Mouse (Mus musculus) MEL (cell line): ENCODE measurements around the gene Oaz2. TPM values are rescaled to one million over a fixed set of nuclear protein-coding genes. Genes with fewer than 3 reads are reported as not detected.

Experiments used
- DNase-seq: peaks from one replicate; pipeline ENCODE4 v3.0.0; 2011; ENCODE audit warnings: low read depth, low spot score
- H3K27ac ChIP-seq: 2 replicates; pipeline ENCODE4 v1.5.1; 2012; ENCODE audit warnings: low read depth, mild to moderate bottlenecking, control low read depth, low read length, moderate library complexity; ENCODE audit not compliant: control insufficient read depth
- H3K27me3 ChIP-seq, 2 experiments: fragments of 150-350 bp in 1 of 2; sonication (generic) in 1 of 2; 2 replicates each; pipeline ENCODE4 v1.6.1; 2012; ENCODE audit warnings: low read length in 2 of 2, mild to moderate bottlenecking in 2 of 2, improper control_type of control experiment in 1 of 2, moderate library complexity in 1 of 2; ENCODE audit not compliant: insufficient read depth in 2 of 2, control insufficient read depth in 1 of 2
- H3K36me3 ChIP-seq, 2 experiments: 2 replicates each; pipeline ENCODE4 v1.6.1; 2012 to 2014; ENCODE audit warnings: low read length in 2 of 2, improper control_type of control experiment in 1 of 2, inconsistent platforms in 1 of 2, mild to moderate bottlenecking in 1 of 2; ENCODE audit not compliant: insufficient read depth in 2 of 2, control insufficient read depth in 1 of 2
- H3K4me1 ChIP-seq, 2 experiments: fragments of 150-350 bp in 1 of 2; sonication (generic) in 1 of 2; 2 replicates each; pipeline ENCODE4 v1.6.1; 2012; ENCODE audit warnings: low read length in 2 of 2, improper control_type of control experiment in 1 of 2, mild to moderate bottlenecking in 1 of 2; ENCODE audit not compliant: insufficient read depth in 2 of 2, control insufficient read depth in 1 of 2
- H3K4me3 ChIP-seq, 2 experiments: fragments of 150-350 bp in 1 of 2; sonication (generic) in 1 of 2; 2 replicates each; pipeline ENCODE4 v1.5.1; 2012; ENCODE audit warnings: low read depth in 2 of 2, low read length in 2 of 2, mild to moderate bottlenecking in 2 of 2, moderate library complexity in 2 of 2, control low read depth in 1 of 2, improper control_type of control experiment in 1 of 2; ENCODE audit not compliant: control insufficient read depth in 1 of 2, insufficient read depth in 1 of 2
- H3K79me2 ChIP-seq: 2 replicates; pipeline ENCODE4 v1.6.1; 2012; ENCODE audit warnings: mild to moderate bottlenecking, low read length, moderate library complexity; ENCODE audit not compliant: control insufficient read depth, poor library complexity, insufficient read depth
- H3K9ac ChIP-seq: 2 replicates; pipeline ENCODE4 v1.6.1; 2012; ENCODE audit warnings: low read depth, mild to moderate bottlenecking, control low read depth, low read length, moderate library complexity; ENCODE audit not compliant: control insufficient read depth, poor library complexity, severe bottlenecking
- H3K9me3 ChIP-seq: fragments of 150-350 bp; sonication (generic); replicated peaks from 2 replicates; pipeline ENCODE4 v1.6.1; 2012; ENCODE audit warnings: mild to moderate bottlenecking, low read length, improper control_type of control experiment, moderate library complexity; ENCODE audit not compliant: insufficient read depth
- CTCF ChIP-seq, 3 experiments: IDR thresholded peaks in 2 of 3; conservative IDR thresholded peaks in 1 of 3; 2 replicates each; pipeline ENCODE4 v1.5.1; 2011 to 2012; ENCODE audit warnings: low read length in 3 of 3, low read depth in 2 of 3, mild to moderate bottlenecking in 2 of 3, improper control_type of control experiment in 1 of 3, inconsistent platforms in 1 of 3, mixed read lengths in 1 of 3, moderate library complexity in 1 of 3; ENCODE audit not compliant: control insufficient read depth in 1 of 3, insufficient read depth in 1 of 3, poor library complexity in 1 of 3, severe bottlenecking in 1 of 3
- EP300 ChIP-seq, 2 experiments: IDR thresholded peaks; 2 replicates each; pipeline ENCODE4 v1.6.1; 2011; ENCODE audit warnings: improper control_type of control experiment in 2 of 2, low read length in 2 of 2, low read depth in 1 of 2, mild to moderate bottlenecking in 1 of 2
- GABPA ChIP-seq: IDR thresholded peaks from 2 replicates; pipeline ENCODE4 v1.6.1; 2012; ENCODE audit warnings: low read depth, mild to moderate bottlenecking, inconsistent platforms, low read length, improper control_type of control experiment, moderate library complexity
- HCFC1 ChIP-seq: IDR thresholded peaks from 2 replicates; pipeline ENCODE4 v1.6.1; 2012; ENCODE audit warnings: low read depth, mild to moderate bottlenecking, inconsistent platforms, low read length, improper control_type of control experiment, moderate library complexity
- JUND ChIP-seq: IDR thresholded peaks from 2 replicates; pipeline ENCODE4 v1.6.1; 2011; ENCODE audit warnings: low read depth, mild to moderate bottlenecking, improper control_type of control experiment, low read length
- MAFK ChIP-seq: IDR thresholded peaks from 2 replicates; pipeline ENCODE4 v1.6.1; 2011; ENCODE audit warnings: low read depth, mild to moderate bottlenecking, low read length, improper control_type of control experiment, borderline replicate concordance
- MAX ChIP-seq: IDR thresholded peaks from 2 replicates; pipeline ENCODE4 v1.6.1; 2011; ENCODE audit warnings: low read length, improper control_type of control experiment
- MYB ChIP-seq: IDR thresholded peaks from 2 replicates; pipeline ENCODE4 v1.6.1; 2011; ENCODE audit warnings: mild to moderate bottlenecking, low read depth, low read length, improper control_type of control experiment
- NELFE ChIP-seq: IDR thresholded peaks from 2 replicates; pipeline ENCODE4 v1.6.1; 2011; ENCODE audit warnings: low read depth, low read length, improper control_type of control experiment
- POLR2A ChIP-seq, 2 experiments: IDR thresholded peaks; 2 replicates each; pipeline ENCODE4 v1.6.1; 2011 to 2012; ENCODE audit warnings: low read length in 2 of 2, mild to moderate bottlenecking in 2 of 2, control low read depth in 1 of 2, improper control_type of control experiment in 1 of 2, low read depth in 1 of 2, moderate library complexity in 1 of 2; ENCODE audit not compliant: control insufficient read depth in 1 of 2, insufficient read depth in 1 of 2, poor library complexity in 1 of 2
- RAD21 ChIP-seq: IDR thresholded peaks from 2 replicates; pipeline ENCODE4 v1.6.1; 2011; ENCODE audit warnings: mild to moderate bottlenecking, low read depth, low read length, improper control_type of control experiment
- RCOR1 ChIP-seq: IDR thresholded peaks from 2 replicates; pipeline ENCODE4 v1.6.1; 2012; ENCODE audit warnings: low read depth, mild to moderate bottlenecking, inconsistent platforms, low read length, improper control_type of control experiment
- SMC3 ChIP-seq: IDR thresholded peaks from 2 replicates; pipeline ENCODE4 v1.6.1; 2011; ENCODE audit warnings: low read depth, low read length, improper control_type of control experiment
- TCF12 ChIP-seq: IDR thresholded peaks from 2 replicates; pipeline ENCODE4 v1.6.1; 2014; ENCODE audit warnings: low read depth, mild to moderate bottlenecking, inconsistent platforms, low read length, improper control_type of control experiment, moderate library complexity
- UBTF ChIP-seq: IDR thresholded peaks from 2 replicates; pipeline ENCODE4 v1.6.1; 2012; ENCODE audit warnings: low read depth, mild to moderate bottlenecking, inconsistent platforms, low read length, improper control_type of control experiment, moderate library complexity, borderline replicate concordance; ENCODE audit not compliant: insufficient read depth
- USF1 ChIP-seq: IDR thresholded peaks from 2 replicates; pipeline ENCODE4 v1.6.1; 2014; ENCODE audit warnings: low read depth, mild to moderate bottlenecking, inconsistent platforms, low read length, improper control_type of control experiment, moderate library complexity
- USF2 ChIP-seq, 2 experiments: IDR thresholded peaks; 2 replicates each; pipeline ENCODE4 v1.6.1; 2011 to 2012; ENCODE audit warnings: improper control_type of control experiment in 2 of 2, low read length in 2 of 2, borderline replicate concordance in 1 of 2, inconsistent platforms in 1 of 2, low read depth in 1 of 2, mild to moderate bottlenecking in 1 of 2; ENCODE audit not compliant: insufficient read depth in 1 of 2
- ZC3H11A ChIP-seq: IDR thresholded peaks from 2 replicates; pipeline ENCODE4 v1.6.1; 2012; ENCODE audit warnings: low read depth, mild to moderate bottlenecking, inconsistent platforms, low read length, improper control_type of control experiment
- ZKSCAN1 ChIP-seq: IDR thresholded peaks from 2 replicates; pipeline ENCODE4 v1.6.1; 2012; ENCODE audit warnings: low read depth, mild to moderate bottlenecking, inconsistent platforms, low read length, improper control_type of control experiment, moderate library complexity
- ZMIZ1 ChIP-seq: IDR thresholded peaks from 2 replicates; pipeline ENCODE4 v1.6.1; 2012; ENCODE audit warnings: low read depth, mild to moderate bottlenecking, inconsistent platforms, low read length, improper control_type of control experiment, moderate library complexity
- polyA plus RNA-seq, 2 experiments: library from polyadenylated mRNA; stranded (reverse) in 1 of 2; unstranded in 1 of 2; fragments of >175 nt in 1 of 2; fragments of >200 nt in 1 of 2; gene quantifications; 2 replicates each; pipeline versions ENCODE4 v1.2.1 to v1.2.4; 2012; ENCODE audit warnings: low replicate concordance in 2 of 2, low read depth in 1 of 2; ENCODE audit not compliant: insufficient read length in 2 of 2, insufficient read depth in 1 of 2, missing spikeins in 1 of 2
- total RNA-seq: library from RNA; depleted of rRNA; stranded (reverse); fragments of 300-350 nt; gene quantifications from 2 replicates; pipeline ENCODE4 v1.2.3, GENCODE M21; 2012; rRNA removed

Oaz2 gene
- total RNA-seq (16.4 and 18.1 TPM in 2 replicates), polyA plus RNA-seq (10 to 100 TPM in 1 of 2 experiments, not detected in 1; 34.6 TPM)

- Histone ChIP-seq H3K9ac (no peak within 1 kb of the TSS), H3K4me3 (no peak within 1 kb of the TSS), H3K9me3 (no peaks in the 10 kb centered on the region), H3K27ac (no peak within 1 kb of the TSS), H3K27me3 (peaks cover 0 to 2% of the 10 kb centered on the region in 2 experiments; a peak in 1 of 4 replicates), H3K36me3 (no peaks in the 10 kb centered on the region), H3K4me1 (no peaks in the 10 kb centered on the region), H3K79me2 (no peaks in the 10 kb centered on the region)
- no peak for DNase-seq
- TF ChIP-seq RCOR1 (no peak), ZKSCAN1 (no peak), CTCF (IDR thresholded peaks at IDR 0.05 in 2 of 3, conservative IDR thresholded peaks at IDR 0.05 in 1 of 3; ENCODE audit: control insufficient read depth in 1 of 3, insufficient read depth in 1 of 3, low read depth in 2 of 3, low read length in 3 of 3, poor library complexity in 1 of 3, severe bottlenecking in 1 of 3) (no peak), POLR2A (IDR thresholded peaks at IDR 0.05; ENCODE audit: control insufficient read depth in 1 of 2, insufficient read depth in 1 of 2, low read depth in 1 of 2, low read length in 2 of 2, poor library complexity in 1 of 2) (no peak), UBTF (no peak), NELFE (no peak)
- TF ChIP-seq, all 39 proteins: peak for 0
These were observed at the start of gene Oaz2 for GRCm38 (mm10) chr9:65667701-65668100. Gene Oaz2, plus strand, starts transcription at chr9:65668001.

GRCm38 (mm10) chr9:65619311-65619710 is 48.5 kb upstream of the Oaz2 start:
- no peaks in the 10 kb centered on the region for H3K9me3 ChIP-seq
- no peak for TF ChIP-seq MAFK
- TF ChIP-seq MYB = no peak
- H3K4me1 ChIP-seq = no peaks in the 10 kb centered on the region
- H3K27ac ChIP-seq = no peak overlapping the region
- no peak for DNase-seq
- peaks cover 0 to 4% of the 10 kb centered on the region in 2 experiments; a peak in 1 of 4 replicates for H3K27me3 ChIP-seq
- no peaks in the 10 kb centered on the region for H3K79me2 ChIP-seq
- H3K9ac ChIP-seq = no peak overlapping the region
- no peak overlapping the region for H3K4me3 ChIP-seq
- H3K36me3 ChIP-seq = no peaks in the 10 kb centered on the region

GRCm38 (mm10) chr9:65621196-65621595 is 46.6 kb upstream of the Oaz2 start:
- Histone ChIP-seq H3K27ac (no peak overlapping the region), H3K27me3 (0 out of 4 replicates have a peak, but pooled peaks cover 0 to 5% of the 10 kb centered on the region in 2 experiments), H3K9ac (no peak overlapping the region), H3K79me2 (no peaks in the 10 kb centered on the region), H3K4me3 (no peak overlapping the region), H3K36me3 (no peaks in the 10 kb centered on the region), H3K4me1 (no peaks in the 10 kb centered on the region), H3K9me3 (no peaks in the 10 kb centered on the region)
- no peak for DNase-seq
- no peak for TF ChIP-seq JUND
- TF ChIP-seq GABPA = no peak
- no peak for TF ChIP-seq EP300 (IDR thresholded peaks at IDR 0.05; ENCODE audit: low read depth in 1 of 2, low read length in 2 of 2)
- no peak for TF ChIP-seq NELFE
- no peak for TF ChIP-seq USF1
- no peak for TF ChIP-seq RAD21
- no peak for TF ChIP-seq SMC3
- no peak for TF ChIP-seq MAX
- TF ChIP-seq POLR2A (IDR thresholded peaks at IDR 0.05; ENCODE audit: control insufficient read depth in 1 of 2, insufficient read depth in 1 of 2, low read depth in 1 of 2, low read length in 2 of 2, poor library complexity in 1 of 2) = no peak
- TF ChIP-seq HCFC1 = no peak
- TF ChIP-seq ZC3H11A = no peak
- no peak for TF ChIP-seq ZMIZ1
- no peak for TF ChIP-seq USF2 (IDR thresholded peaks at IDR 0.05; ENCODE audit: borderline replicate concordance in 1 of 2, insufficient read depth in 1 of 2, low read depth in 1 of 2, low read length in 2 of 2)
- TF ChIP-seq TCF12 = no peak
